Mouse (Mus musculus) midbrain, embryonic 11.5 days (tissue): ENCODE measurements around the gene Prickle1. TPM values are rescaled to one million over a fixed set of nuclear protein-coding genes. Genes with fewer than 3 reads are reported as not detected.

Experiments used
- ATAC-seq: fragments of 200-750 bp; cut with Nextera tagmentation; 2 replicates; pipeline ENCODE4 v1.8.0; 2017; ENCODE audit warnings: moderate TSS enrichment, moderate library complexity; ENCODE audit not compliant: low FRiP score
- DNase-seq: peaks from one replicate; pipeline ENCODE4 v3.0.0; 2015; ENCODE audit warnings: low spot score; ENCODE audit errors: missing footprints
- H3K27ac ChIP-seq: fragments of 300-500 bp; sonication (generic); 2 replicates; pipeline ENCODE4 v1.5.1; 2014; ENCODE audit warnings: low read depth, low read length
- H3K27me3 ChIP-seq: fragments of 300-500 bp; sonication (generic); 2 replicates; pipeline ENCODE4 v1.6.1; 2014; ENCODE audit warnings: mild to moderate bottlenecking, low read length, moderate library complexity, mixed read lengths; ENCODE audit not compliant: control insufficient read depth, insufficient read depth
- H3K36me3 ChIP-seq: fragments of 300-500 bp; sonication (generic); 2 replicates; pipeline ENCODE4 v1.6.1; 2014; ENCODE audit warnings: mild to moderate bottlenecking, low read length, moderate library complexity, mixed read lengths; ENCODE audit not compliant: control insufficient read depth, insufficient read depth
- H3K4me1 ChIP-seq: fragments of 300-500 bp; sonication (generic); 2 replicates; pipeline ENCODE4 v1.6.1; 2014; ENCODE audit warnings: low read length; ENCODE audit not compliant: control insufficient read depth, insufficient read depth
- H3K4me2 ChIP-seq: fragments of 300-500 bp; sonication (generic); 2 replicates; pipeline ENCODE4 v1.6.1; 2014; ENCODE audit warnings: mild to moderate bottlenecking, moderate library complexity
- H3K4me3 ChIP-seq: fragments of 300-500 bp; sonication (generic); 2 replicates; pipeline ENCODE4 v1.5.1; 2014; ENCODE audit warnings: low read depth, low read length
- H3K9ac ChIP-seq: fragments of 300-500 bp; sonication (generic); 2 replicates; pipeline ENCODE4 v1.6.1; 2014; ENCODE audit warnings: low read length
- H3K9me3 ChIP-seq: fragments of 300-500 bp; sonication (generic); 2 replicates; pipeline ENCODE4 v1.6.1; 2016; ENCODE audit warnings: low read length; ENCODE audit not compliant: control insufficient read depth
- WGBS: fragments of 180-500 bp; shearing (Covaris S2); extraction: QIAGEN DNeasy Blood & Tissue Kit; methylation state at CpG from one replicate; pipeline ENCODE4 v1.1.7; 2014; 5-methylcytosine and 5-hydroxymethylcytosine counted together
- polyA plus RNA-seq: library from polyadenylated mRNA; unstranded; fragments of >200 nt; fragmentation: Nextera tagmentation; extraction: Ambion mirVana; gene quantifications from 2 replicates; pipeline ENCODE4 v1.2.1, GENCODE M21; 2014

Gene Prickle1
- polyA plus RNA-seq = 16.1 and 16.8 TPM in 2 replicates

- H3K4me2 ChIP-seq = peak within 1 kb of the TSS; percentile 98
- H3K27me3 ChIP-seq = no peaks in the 10 kb centered on the region
- H3K4me1 ChIP-seq = peaks cover 4% of the 10 kb centered on the region; the same call in 1 of the 2 replicates
- under 1% methylated on average over 55 of the region's 60 CpGs for WGBS
- ATAC-seq (peak; percentile 97), DNase-seq (peak; percentile 99)
- peak within 1 kb of the TSS; percentile 48; the same call in 1 of the 2 replicates for H3K27ac ChIP-seq
- no peaks in the 10 kb centered on the region for H3K9me3 ChIP-seq
- no peaks in the 10 kb centered on the region for H3K36me3 ChIP-seq
- H3K4me3 ChIP-seq = peak within 1 kb of the TSS; percentile 71
- H3K9ac ChIP-seq = peak within 1 kb of the TSS; percentile 75
Observed at GRCm38 (mm10) chr15:93595746-93596145, at the start of gene Prickle1. Gene Prickle1 (minus strand): TSS chr15:93595891.

GRCm38 (mm10) chr15:93640221-93640620 is 44.5 kb upstream of the Prickle1 start:
- peak; percentile 65 for DNase-seq
- Histone ChIP-seq H3K9me3 (no peaks in the 10 kb centered on the region), H3K9ac (no peak overlapping the region), H3K4me3 (no peak overlapping the region), H3K27me3 (no peaks in the 10 kb centered on the region), H3K27ac (no peak overlapping the region), H3K36me3 (no peaks in the 10 kb centered on the region), H3K4me2 (no peak overlapping the region), H3K4me1 (no peaks in the 10 kb centered on the region)
- WGBS = 82% methylated on average over 2 of the region's 2 CpGs
- ATAC-seq = no peak

GRCm38 (mm10) chr15:93636976-93637375 is 41.3 kb upstream of the Prickle1 start:
- Histone ChIP-seq H3K4me3 (no peak overlapping the region), H3K27ac (no peak overlapping the region), H3K27me3 (no peaks in the 10 kb centered on the region), H3K4me2 (no peak overlapping the region), H3K9me3 (no peaks in the 10 kb centered on the region), H3K36me3 (no peaks in the 10 kb centered on the region), H3K4me1 (no peaks in the 10 kb centered on the region), H3K9ac (no peak overlapping the region)
- DNase-seq (no peak), ATAC-seq (no peak)
- WGBS = 85% methylated on average over 7 of the region's 7 CpGs

DNA sequence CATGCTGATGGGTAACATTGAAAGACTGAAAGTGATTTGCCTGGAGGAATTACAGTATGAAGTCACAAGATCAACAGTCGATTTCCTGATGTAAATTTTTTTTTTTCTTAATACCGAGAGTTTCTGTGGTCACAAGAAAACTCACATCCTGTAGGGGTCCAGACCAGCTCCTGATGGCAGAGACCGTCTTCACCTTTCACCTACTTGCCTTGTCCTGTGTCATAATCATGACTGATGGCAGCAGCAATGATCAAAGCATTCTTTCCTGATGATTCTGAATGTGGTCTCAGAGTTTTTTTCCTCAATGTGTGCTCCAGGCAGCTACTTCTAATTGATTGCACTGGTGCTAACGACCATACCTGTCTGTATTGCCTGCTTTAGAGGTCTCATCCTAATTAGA is 39.9 kb upstream of the Prickle1 start:
- 74% methylated on average over 4 of the region's 4 CpGs for WGBS
- no peak for DNase-seq

DNA sequence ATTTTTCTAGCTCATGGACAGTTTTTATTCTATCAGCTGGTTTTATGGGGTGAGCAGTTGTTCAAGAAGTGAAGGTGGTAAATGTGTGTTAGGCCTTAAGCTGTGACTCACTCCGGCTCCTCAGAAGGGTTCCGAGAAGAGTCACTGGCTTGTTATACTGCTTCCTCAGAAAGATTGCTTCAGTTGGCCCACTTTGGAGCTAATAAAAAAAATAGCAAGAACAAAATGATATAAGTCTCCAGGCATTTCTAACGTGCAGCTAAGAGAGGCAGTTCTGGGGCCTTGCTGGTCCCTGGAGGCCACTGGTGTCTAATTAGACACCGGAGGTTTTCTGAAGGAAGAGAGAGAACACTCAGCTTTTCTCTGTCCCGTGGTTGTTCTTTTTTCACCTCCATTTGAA is 38.8 kb upstream of the Prickle1 start:
- ATAC-seq = no peak
- no peak for DNase-seq
- Histone ChIP-seq H3K4me1 (no peaks in the 10 kb centered on the region), H3K4me3 (no peak overlapping the region), H3K9me3 (no peaks in the 10 kb centered on the region), H3K9ac (no peak overlapping the region), H3K27ac (no peak overlapping the region), H3K27me3 (no peaks in the 10 kb centered on the region), H3K4me2 (no peak overlapping the region), H3K36me3 (no peaks in the 10 kb centered on the region)
- WGBS = 85% methylated on average over 5 of the region's 5 CpGs

More for the DNA sequence above, 39.9 kb upstream of the Prickle1 start:
- no peaks in the 10 kb centered on the region for H3K4me1 ChIP-seq
- H3K9ac ChIP-seq = no peak overlapping the region
- H3K27me3 ChIP-seq = no peaks in the 10 kb centered on the region
- H3K36me3 ChIP-seq = no peaks in the 10 kb centered on the region
- no peak for ATAC-seq
- no peak overlapping the region for H3K4me3 ChIP-seq
- H3K9me3 ChIP-seq = no peaks in the 10 kb centered on the region
- no peak overlapping the region for H3K27ac ChIP-seq
- no peak overlapping the region for H3K4me2 ChIP-seq

- no peak for DNase-seq
- no peak overlapping the region for H3K4me2 ChIP-seq
- WGBS = 91% methylated on average over 14 of the region's 14 CpGs
Observed at GRCm38 (mm10) chr15:93630001-93630541, 34.4 kb upstream of the Prickle1 start.

GRCm38 (mm10) chr15:93629201-93629600 is 33.5 kb upstream of the Prickle1 start:
- no peak for ATAC-seq
- no peaks in the 10 kb centered on the region for H3K36me3 ChIP-seq
- no peak overlapping the region for H3K27ac ChIP-seq
- H3K4me3 ChIP-seq = no peak overlapping the region
- H3K4me1 ChIP-seq = no peaks in the 10 kb centered on the region
- no peak overlapping the region for H3K4me2 ChIP-seq
- H3K9me3 ChIP-seq = no peaks in the 10 kb centered on the region
- WGBS = 92% methylated on average over 9 of the region's 9 CpGs
- H3K27me3 ChIP-seq = no peaks in the 10 kb centered on the region
- no peak for DNase-seq
- no peak overlapping the region for H3K9ac ChIP-seq

More at GRCm38 (mm10) chr15:93630001-93630541, 34.4 kb upstream of the Prickle1 start:
- Histone ChIP-seq H3K27ac (no peak overlapping the region), H3K9ac (no peak overlapping the region), H3K4me1 (no peaks in the 10 kb centered on the region), H3K9me3 (no peaks in the 10 kb centered on the region), H3K4me3 (no peak overlapping the region), H3K27me3 (no peaks in the 10 kb centered on the region), H3K36me3 (no peaks in the 10 kb centered on the region)
- ATAC-seq = no peak

DNA sequence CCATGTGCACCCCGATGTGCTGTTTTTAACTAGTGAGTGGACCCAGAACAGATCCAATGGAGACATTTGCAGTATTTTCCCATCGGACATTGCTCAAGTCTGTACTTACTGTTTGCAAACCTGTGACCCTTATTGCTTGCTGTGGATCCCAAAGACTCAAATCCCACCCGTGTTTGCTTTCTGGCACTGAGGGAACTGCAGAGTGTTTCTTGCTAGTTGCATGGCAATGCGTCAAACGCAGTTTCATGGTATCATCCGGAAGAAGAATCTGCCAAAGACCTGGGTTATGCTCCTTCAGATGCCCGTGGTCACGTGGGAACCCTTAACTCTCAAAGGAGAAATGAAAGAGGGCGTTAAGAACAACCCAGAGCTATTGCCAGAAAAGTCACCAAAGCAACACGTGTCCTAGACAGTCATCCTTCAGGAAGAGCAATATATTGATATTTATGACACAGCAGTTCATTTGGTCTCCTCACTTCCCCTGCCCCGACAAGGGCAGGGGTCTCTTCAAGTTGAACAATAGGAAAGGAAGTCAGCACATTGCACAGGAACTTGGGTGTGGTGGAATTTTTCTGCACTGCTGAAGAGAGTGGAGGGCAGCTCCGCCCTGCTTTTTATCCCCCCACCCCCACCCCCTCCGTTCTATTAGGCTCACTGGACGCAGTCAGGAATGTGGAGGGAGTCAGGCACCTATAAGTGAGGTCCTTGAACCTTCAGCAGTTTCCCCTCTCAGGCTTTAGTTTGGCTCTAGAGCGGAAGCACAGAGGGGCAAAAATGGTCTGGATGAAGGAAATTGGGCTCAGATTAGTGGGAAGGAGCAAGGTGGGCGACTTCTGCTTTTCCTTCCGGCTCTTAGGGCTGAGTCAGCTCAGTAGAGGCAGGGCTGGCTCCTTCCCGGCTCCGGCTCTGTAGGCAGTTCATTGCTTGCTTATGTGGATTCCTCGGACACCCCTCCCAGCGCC is 32.4 kb upstream of the Prickle1 start:
- H3K9ac ChIP-seq = no peak overlapping the region
- H3K4me2 ChIP-seq = no peak overlapping the region
- no peak for ATAC-seq
- no peak for DNase-seq
- no peak overlapping the region for H3K4me3 ChIP-seq
- no peaks in the 10 kb centered on the region for H3K4me1 ChIP-seq
- H3K9me3 ChIP-seq = no peaks in the 10 kb centered on the region
- no peaks in the 10 kb centered on the region for H3K27me3 ChIP-seq
- H3K36me3 ChIP-seq = no peaks in the 10 kb centered on the region
- H3K27ac ChIP-seq = no peak overlapping the region
- 84% methylated on average over 21 of the region's 21 CpGs for WGBS

DNA sequence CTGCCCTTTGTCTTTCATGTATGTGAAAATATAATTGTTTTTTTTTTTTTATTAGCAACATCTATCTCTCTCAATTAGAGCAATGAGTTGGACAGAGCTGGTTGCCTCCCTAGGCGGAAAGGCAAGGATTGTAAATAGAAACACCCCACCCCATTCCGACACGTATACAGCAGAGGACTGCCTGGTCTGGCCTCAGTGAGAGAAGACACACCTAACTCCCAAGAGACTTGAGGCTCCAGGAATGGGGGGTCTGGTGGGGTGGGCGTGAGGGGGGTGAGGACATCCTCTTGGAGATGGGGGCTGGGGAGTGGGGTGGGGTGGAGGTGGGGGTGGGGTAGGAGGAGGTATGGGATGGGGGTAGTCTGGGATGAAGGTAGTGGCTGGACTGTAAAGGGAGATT is 23.9 kb upstream of the Prickle1 start:
- H3K36me3 ChIP-seq = no peaks in the 10 kb centered on the region
- H3K27ac ChIP-seq = no peak overlapping the region
- no peak overlapping the region for H3K9ac ChIP-seq
- 85% methylated on average over 3 of the region's 4 CpGs for WGBS
- H3K4me2 ChIP-seq = no peak overlapping the region
- no peaks in the 10 kb centered on the region for H3K4me1 ChIP-seq
- H3K4me3 ChIP-seq = no peak overlapping the region
- no peak for ATAC-seq
- DNase-seq = no peak
- H3K9me3 ChIP-seq = no peaks in the 10 kb centered on the region
- H3K27me3 ChIP-seq = no peaks in the 10 kb centered on the region
